Mouse (Mus musculus): Measurements from ENCODE around the gene Sema6d. TPM values are rescaled to one million over a fixed set of nuclear protein-coding genes. Genes with fewer than 3 reads are reported as not detected.

Sema6d gene
- polyA plus RNA-seq, 1 experiment, result not detected

DNA sequence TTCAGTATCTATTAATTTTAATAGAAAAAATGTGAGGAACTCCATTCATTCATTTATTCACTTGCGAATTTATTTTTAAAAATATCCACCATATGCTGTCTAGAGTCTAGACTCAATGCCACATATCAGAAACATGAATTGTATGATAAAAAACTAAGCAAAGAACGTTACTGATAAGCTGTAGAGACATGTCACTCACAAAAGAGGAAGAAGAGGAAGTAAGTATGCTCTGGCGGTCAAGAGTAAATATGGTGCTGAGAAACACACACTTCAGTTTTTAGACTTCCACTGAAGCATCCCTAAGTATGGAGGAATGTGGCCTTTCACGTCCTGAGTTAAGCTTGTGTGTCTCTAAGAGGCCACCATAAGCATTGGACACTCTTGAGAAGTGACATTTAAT, 484.0 kb downstream of the Sema6d start:
- TF ChIP-seq GATA1 (IDR thresholded peaks at IDR 0.05; ENCODE audit: low read length), result no peak

DNA sequence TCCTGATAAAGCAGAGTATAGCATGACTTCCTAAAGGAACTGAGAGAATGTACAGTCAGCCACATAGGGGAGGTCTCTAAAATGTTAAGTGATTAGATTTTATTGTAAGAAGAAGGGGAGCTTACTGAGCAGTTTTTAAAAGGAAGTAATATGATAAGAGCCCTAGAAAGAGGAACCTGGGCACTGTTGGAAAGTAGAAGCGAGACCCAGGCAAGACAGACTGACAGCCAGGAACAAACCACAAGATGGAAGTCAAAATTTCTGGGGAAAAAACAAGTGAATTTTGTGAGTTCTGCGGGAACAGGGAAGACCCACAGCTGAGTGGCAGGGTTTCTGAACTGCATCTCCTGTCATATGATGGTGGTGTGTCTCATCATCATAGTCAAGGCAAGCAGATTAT, 486.3 kb downstream of the Sema6d start:
- TF ChIP-seq GATA1 (IDR thresholded peaks at IDR 0.05; ENCODE audit: low read length), result no peak

- no peak for TF ChIP-seq GATA1 (IDR thresholded peaks at IDR 0.05; ENCODE audit: low read length)
Observed at GRCm38 (mm10) chr2:124583561-124583960, 493.8 kb downstream of the Sema6d start.

- no peak for TF ChIP-seq GATA1 (IDR thresholded peaks at IDR 0.05; ENCODE audit: low read length)
Observed at GRCm38 (mm10) chr2:124592750-124593149, 503.0 kb downstream of the Sema6d start.

DNA sequence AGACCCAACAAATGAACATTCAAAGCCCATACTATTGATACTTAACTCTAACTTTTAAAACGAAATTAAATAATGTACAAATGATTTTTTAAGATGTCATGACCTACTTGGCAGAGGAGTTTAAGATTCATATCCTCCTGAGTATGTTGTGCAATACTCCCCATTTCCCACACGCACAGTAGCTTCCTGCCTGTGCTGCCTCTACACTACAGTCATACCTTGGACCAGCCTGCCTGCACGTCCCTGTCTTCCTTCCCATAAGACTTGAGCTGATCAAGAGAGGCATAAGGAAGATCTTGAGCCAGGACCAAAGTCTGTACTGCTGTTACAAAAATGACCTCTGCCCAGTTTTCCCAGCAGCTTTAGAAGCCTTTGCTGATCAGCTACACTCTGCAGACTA, 509.2 kb downstream of the Sema6d start:
- no peak for TF ChIP-seq GATA1 (IDR thresholded peaks at IDR 0.05; ENCODE audit: low read length)

DNA sequence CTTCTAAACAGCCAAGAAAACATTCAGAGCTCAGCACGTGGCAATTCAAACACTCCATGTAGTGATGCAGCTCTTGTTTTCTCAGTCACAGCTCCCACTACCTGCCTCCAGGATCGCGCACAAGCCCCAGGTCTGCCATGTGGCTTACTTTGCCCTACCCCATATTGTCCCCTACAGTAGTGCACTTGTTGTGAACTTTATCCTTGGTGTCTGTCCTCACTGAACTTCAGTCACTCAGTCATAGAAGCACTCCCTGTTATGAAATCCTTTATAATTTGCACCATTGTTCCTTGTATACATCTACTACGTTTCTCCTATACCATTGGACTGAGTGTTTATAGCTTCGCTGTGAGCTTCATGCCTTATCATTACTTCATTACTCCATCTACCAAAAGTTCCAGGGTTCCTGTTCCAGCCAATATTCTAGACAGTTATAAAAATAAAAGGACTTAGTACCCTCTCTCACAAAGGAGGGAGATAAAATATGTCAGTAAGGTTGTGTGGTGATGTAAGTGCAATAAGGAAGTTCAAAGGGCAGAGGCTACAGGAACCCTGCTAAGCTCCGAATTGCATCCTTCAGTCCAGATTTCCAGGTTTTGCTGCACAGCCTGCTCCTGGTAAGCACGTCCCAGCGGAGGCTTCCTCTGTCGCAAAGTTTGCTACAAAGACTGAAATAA, 512.1 kb downstream of the Sema6d start:
- TF ChIP-seq GATA1 (IDR thresholded peaks at IDR 0.05; ENCODE audit: low read length), result no peak

DNA sequence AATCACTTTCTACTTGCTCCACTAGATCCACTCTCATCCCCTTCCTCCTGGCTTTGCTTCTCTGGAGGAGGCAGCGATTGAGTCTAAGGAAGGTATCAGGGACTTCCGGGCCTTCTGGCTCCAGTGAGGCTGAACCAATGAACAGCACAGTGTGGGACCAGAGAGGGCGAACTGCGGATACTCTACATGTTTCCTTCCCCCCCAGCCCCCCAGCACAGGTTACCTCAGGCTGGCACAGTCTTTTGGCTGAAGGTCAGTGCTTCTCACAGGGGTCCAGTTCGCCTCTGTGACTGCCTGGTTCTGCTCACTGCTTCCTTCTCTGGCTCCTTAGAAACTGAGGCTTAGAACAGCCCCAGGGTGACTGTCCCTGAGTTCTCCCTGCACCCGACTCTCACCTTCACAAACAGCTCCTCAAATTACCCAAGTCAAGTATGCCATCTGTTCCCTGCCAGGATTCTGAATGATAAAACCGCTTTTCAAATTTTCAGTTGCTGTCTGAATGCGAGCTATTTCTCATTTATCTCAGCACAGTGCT, 512.7 kb downstream of the Sema6d start:
- TF ChIP-seq GATA1 (IDR thresholded peaks at IDR 0.05; ENCODE audit: low read length), result no peak

DNA sequence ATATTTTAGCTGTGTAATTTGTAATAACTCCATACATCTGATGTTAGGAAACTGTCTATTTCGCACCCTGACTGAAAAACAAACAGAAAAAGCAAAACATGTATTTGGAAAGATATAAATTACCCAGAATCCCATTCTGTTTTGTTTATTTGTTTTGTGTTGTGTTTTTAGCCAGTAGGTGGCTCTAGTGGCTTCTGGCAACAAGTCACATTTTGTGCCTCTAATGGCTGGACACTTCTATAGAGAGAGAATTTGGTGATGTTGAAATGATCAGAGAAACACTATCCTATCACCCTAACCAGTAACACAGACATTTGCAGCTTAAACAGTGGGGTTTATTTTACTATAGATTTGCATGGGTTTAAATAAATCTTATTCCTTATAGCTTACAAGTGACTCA, 515.6 kb downstream of the Sema6d start:
- no peak for TF ChIP-seq GATA1 (IDR thresholded peaks at IDR 0.05; ENCODE audit: low read length)

DNA sequence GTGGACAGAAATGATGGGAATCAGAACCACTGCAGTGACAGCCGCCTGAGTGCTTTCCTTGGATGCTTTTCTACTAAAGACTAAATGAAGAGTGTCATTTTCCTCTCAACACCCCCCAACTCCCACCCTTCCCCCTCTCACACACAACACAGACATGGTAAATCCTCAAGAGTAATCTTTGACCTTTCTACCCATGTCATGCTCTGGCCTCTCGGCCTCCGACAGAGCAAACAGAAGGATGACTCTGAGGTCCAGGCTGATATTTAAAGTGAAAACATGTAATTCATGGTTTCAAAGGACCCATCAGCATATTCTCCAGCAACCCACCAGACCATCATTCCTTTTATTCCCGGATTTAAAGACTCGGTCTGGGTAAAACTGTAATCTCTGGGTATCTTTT, 518.2 kb downstream of the Sema6d start:
- TF ChIP-seq GATA1 (IDR thresholded peaks at IDR 0.05; ENCODE audit: low read length), result no peak

DNA sequence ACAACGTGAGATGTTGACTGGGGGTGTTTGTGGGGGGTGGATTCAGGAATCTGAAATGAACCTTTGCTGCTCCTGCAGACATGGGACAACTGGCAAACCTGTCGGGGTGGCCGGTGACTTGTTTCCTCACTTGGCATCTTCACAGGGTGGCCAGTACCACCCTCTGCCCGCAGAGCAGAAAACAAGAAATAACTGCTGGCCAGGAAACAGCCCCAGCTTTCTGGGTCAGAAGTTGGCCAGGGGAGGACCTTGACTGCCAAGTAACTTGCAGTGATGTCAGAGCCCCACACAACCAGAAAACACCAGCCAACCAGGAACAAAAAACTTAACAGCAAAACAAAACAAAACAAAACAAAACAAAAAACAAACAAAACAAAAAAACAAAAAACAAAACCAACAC, 518.8 kb downstream of the Sema6d start:
- no peak for TF ChIP-seq GATA1 (IDR thresholded peaks at IDR 0.05; ENCODE audit: low read length)

DNA sequence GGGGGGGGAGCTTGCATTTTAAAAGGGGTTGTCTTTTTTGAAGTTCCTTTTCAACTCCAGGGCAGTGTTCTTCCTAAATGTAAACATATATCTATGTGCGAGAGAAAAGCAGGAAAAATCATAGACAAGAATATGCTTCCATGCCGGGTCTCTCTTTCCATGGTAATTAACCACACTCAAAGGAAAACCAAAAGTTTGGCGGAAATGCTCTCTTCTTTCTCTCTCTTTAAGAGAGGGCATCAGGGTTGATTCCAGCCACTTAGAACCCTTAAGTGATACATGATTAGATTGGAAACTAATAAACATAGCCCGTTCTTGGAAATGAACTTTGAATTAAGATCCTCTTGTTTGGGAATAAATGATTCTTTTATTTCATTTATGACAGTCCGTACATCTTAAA, 519.2 kb downstream of the Sema6d start:
- TF ChIP-seq GATA1 (IDR thresholded peaks at IDR 0.05; ENCODE audit: low read length), result no peak

GRCm38 (mm10) chr2:124609711-124610585, 520.2 kb downstream of the Sema6d start:
- TF ChIP-seq GATA1 (IDR thresholded peaks at IDR 0.05; ENCODE audit: low read length), result no peak

DNA sequence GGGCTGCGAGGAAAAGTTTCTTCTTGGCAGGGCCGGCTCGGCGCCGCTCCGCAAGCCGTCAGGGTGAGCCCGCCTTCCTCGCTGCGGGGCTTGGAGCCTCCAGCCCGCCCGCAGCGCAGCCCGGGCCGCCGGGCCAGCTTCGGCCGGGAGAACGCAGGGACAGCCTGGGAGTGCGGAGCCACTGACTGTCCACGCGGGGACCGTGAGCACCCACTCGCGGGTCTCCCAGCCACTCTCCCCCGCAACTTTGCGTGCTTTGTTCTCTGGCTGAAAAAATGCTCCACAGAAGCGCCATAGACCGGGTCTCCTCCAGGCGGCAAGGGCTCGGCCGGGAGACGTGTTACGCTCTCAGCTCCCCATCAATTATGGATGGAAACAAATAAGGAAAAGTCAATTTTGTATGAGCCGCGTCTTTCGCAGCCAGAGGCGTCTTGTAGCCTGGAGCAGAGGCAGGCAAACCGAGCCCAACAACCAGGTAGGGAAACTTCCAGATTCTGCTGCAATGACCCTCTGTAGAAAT, 520.9 kb downstream of the Sema6d start:
- TF ChIP-seq GATA1 (IDR thresholded peaks at IDR 0.05; ENCODE audit: low read length), result no peak

DNA sequence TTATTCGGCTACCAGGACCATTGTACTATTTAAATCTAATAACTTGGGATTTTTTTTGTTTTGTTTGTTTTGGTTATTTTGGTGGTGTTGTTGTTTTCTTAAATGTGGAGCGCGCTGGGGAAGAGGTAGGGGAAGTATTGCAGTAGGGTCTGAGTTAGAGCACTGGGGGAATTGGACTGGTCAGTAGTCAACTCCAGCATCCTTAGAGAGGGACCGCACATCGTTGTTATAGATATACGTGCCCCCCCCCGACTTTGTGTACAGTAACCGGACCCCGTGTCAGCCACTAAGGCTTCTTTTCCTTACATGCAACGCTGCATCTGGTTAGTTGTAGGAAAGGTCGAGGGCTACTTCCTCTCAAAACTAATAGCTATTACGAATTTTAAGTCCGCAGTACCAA, 521.5 kb downstream of the Sema6d start:
- TF ChIP-seq GATA1 (IDR thresholded peaks at IDR 0.05; ENCODE audit: low read length), result no peak

- TF ChIP-seq GATA1 (IDR thresholded peaks at IDR 0.05; ENCODE audit: low read length), result no peak
Observed at GRCm38 (mm10) chr2:124612276-124612675, 522.5 kb downstream of the Sema6d start.

Data from G1E-ER4 (cell line).